Mouse (Mus musculus): Measurements from ENCODE around the gene Hsd11b2. TPM values are rescaled to one million over a fixed set of nuclear protein-coding genes. Genes with fewer than 3 reads are reported as not detected.

The Hsd11b2 gene
- 0.45 and 0.53 TPM in 2 replicates for polyA plus RNA-seq (2015; fragmentation: Nextera tagmentation; extraction: Ambion mirVana)

DNA sequence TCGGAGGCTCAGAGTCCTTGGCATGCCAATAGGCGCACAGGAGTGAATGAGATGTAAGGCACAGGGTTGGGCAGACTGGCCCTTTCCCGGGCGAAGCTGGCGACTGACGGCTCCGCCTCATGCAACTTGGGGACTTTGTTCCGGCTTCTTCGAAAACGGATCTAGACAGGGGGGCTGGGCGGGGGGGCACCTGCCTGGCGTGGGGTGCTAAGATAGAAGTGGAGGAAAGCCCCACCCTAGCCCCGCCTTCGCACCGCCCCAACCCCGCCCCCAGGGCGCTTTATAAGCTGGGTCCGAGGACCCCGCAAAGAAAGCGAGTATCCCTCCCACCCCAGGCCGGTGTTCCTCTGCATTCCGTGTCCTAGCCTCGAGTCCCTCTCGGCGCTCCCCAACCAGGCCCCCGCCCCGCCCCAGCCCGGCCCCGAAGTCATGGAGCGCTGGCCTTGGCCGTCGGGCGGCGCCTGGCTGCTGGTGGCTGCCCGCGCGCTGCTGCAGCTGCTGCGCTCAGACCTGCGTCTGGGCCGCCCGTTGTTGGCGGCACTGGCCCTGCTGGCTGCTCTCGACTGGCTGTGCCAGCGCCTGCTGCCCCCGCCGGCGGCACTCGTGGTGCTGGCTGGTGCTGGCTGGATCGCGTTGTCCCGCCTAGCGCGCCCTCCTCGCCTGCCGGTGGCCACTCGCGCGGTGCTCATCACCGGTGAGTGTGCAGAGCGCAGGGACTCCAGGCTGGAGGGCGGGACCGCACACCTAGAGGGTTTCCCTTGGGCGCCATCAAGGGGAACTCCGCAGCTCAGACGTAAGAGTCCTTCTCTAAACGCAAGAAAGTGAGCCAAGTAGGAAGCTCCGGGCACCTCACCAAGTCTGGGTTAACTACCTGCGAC lies at the start of gene Hsd11b2:
Gene Hsd11b2 (plus strand): TSS at position 320 of the 878 bp plus-strand sequence.

GRCm38 (mm10) chr8:105471314-105472015 lies 47.1 kb upstream of the Hsd11b2 start, which contains the start of gene Tppp3:
Gene Tppp3, minus strand, starts transcription at chr8:105471526.

GRCm38 (mm10) chr8:105496439-105497180 lies 21.9 kb upstream of the Hsd11b2 start, which contains the start of gene Zdhhc1:
Gene Zdhhc1, minus strand, starts transcription at chr8:105496902.

DNA sequence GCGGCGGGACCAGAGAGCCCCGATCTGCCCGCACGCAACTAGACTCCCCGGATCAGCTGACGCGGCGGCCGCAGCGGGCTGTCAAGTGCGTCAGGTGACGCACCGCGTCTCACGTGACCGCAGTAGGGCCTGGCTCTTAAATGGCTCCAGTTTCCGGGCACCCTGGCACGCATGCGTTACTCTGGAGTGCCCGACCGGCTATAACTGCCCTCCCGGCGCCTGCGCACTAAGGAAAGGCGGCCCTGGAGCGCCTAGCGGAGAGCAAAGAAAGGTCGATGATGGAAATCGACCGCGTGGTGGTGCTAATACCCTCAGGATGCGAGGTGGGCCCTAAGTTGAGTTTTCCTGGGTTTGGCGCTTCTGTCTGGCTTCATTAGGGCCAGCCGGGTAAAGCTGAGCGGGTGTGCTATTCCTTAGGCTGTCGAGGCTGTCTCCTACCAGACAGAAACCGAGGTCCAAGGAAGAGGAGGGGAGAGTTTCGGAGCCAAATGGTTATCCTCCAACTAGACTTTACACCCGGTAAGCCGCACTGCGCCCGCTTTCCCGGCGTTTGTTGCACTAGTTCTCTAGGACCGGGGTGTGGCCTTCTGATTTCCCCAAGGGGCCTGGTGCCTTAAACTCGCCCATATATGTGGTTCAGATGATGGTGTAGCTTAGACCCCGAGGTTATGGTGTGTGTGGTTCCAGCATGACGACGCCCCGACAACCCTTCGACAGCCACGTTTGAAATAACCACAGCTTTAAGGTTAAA lies 47.6 kb downstream of the Hsd11b2 start, which contains the start of gene Atp6v0d1:
Gene Atp6v0d1 (minus strand): TSS at position 96 of the 751 bp plus-strand sequence.

Other genes with a start within 250 kb of the Hsd11b2 start
- gene Hsf4, start 249.0 kb upstream of the Hsd11b2 start, polyA plus RNA-seq (2015; fragmentation: Nextera tagmentation; extraction: Ambion mirVana), result 1.2 and 1.9 TPM in 2 replicates
- gene Nol3, start 242.6 kb upstream of the Hsd11b2 start, polyA plus RNA-seq (2015; fragmentation: Nextera tagmentation; extraction: Ambion mirVana), result 9.1 and 9.4 TPM in 2 replicates
- 53.4 and 66.4 TPM in 2 replicates for gene 4931428F04Rik, start 228.9 kb upstream of the Hsd11b2 start, polyA plus RNA-seq (2015; fragmentation: Nextera tagmentation; extraction: Ambion mirVana)
- gene Exoc3l, start 222.7 kb upstream of the Hsd11b2 start, polyA plus RNA-seq (2015; fragmentation: Nextera tagmentation; extraction: Ambion mirVana), result 6.0 and 8.7 TPM in 2 replicates
- gene E2f4, start 221.1 kb upstream of the Hsd11b2 start, polyA plus RNA-seq (2015; fragmentation: Nextera tagmentation; extraction: Ambion mirVana), result 29.8 and 32.5 TPM in 2 replicates
- gene Elmo3, start 213.2 kb upstream of the Hsd11b2 start, polyA plus RNA-seq (2015; fragmentation: Nextera tagmentation; extraction: Ambion mirVana), result 0.76 and 1.2 TPM in 2 replicates
- 1.1 and 1.2 TPM in 2 replicates for gene Lrrc29, start 192.5 kb upstream of the Hsd11b2 start, polyA plus RNA-seq (2015; fragmentation: Nextera tagmentation; extraction: Ambion mirVana)
- gene Tmem208, start 192.4 kb upstream of the Hsd11b2 start, polyA plus RNA-seq (2015; fragmentation: Nextera tagmentation; extraction: Ambion mirVana), result 162 and 168 TPM in 2 replicates
- gene Fhod1, start 170.8 kb upstream of the Hsd11b2 start, polyA plus RNA-seq (2015; fragmentation: Nextera tagmentation; extraction: Ambion mirVana), result 0.65 and 1.3 TPM in 2 replicates
- 10.0 and 13.8 TPM in 2 replicates for gene Slc9a5, start 169.9 kb upstream of the Hsd11b2 start, polyA plus RNA-seq (2015; fragmentation: Nextera tagmentation; extraction: Ambion mirVana)
- 1.3 and 2.0 TPM in 2 replicates for gene Plekhg4, start 145.5 kb upstream of the Hsd11b2 start, polyA plus RNA-seq (2015; fragmentation: Nextera tagmentation; extraction: Ambion mirVana)
- not detected in 2 replicates for gene Kctd19, start 105.3 kb upstream of the Hsd11b2 start, polyA plus RNA-seq (2015; fragmentation: Nextera tagmentation; extraction: Ambion mirVana)
- gene Lrrc36, start 105.2 kb upstream of the Hsd11b2 start, polyA plus RNA-seq (2015; fragmentation: Nextera tagmentation; extraction: Ambion mirVana), result 0.53 and 0.54 TPM in 2 replicates
- 263 and 304 TPM in 2 replicates for gene Tppp3, start 47.2 kb upstream of the Hsd11b2 start, polyA plus RNA-seq (2015; fragmentation: Nextera tagmentation; extraction: Ambion mirVana)
- gene Zdhhc1, start 21.9 kb upstream of the Hsd11b2 start, polyA plus RNA-seq (2015; fragmentation: Nextera tagmentation; extraction: Ambion mirVana), result 33.4 and 36.8 TPM in 2 replicates
- gene Atp6v0d1, start 47.3 kb downstream of the Hsd11b2 start, polyA plus RNA-seq (2015; fragmentation: Nextera tagmentation; extraction: Ambion mirVana), result 272 and 303 TPM in 2 replicates
- gene Ripor1, start 86.5 kb downstream of the Hsd11b2 start, polyA plus RNA-seq (2015; fragmentation: Nextera tagmentation; extraction: Ambion mirVana), result 29.7 and 37.3 TPM in 2 replicates
- 75.4 and 85.3 TPM in 2 replicates for gene Ctcf, start 117.8 kb downstream of the Hsd11b2 start, polyA plus RNA-seq (2015; fragmentation: Nextera tagmentation; extraction: Ambion mirVana)
- 0.62 and 0.68 TPM in 2 replicates for gene Agrp, start 118.6 kb downstream of the Hsd11b2 start, polyA plus RNA-seq (2015; fragmentation: Nextera tagmentation; extraction: Ambion mirVana)
- 40.1 and 40.8 TPM in 2 replicates for gene Carmil2, start 167.5 kb downstream of the Hsd11b2 start, polyA plus RNA-seq (2015; fragmentation: Nextera tagmentation; extraction: Ambion mirVana)
- 68.4 and 74.5 TPM in 2 replicates for gene Acd, start 182.3 kb downstream of the Hsd11b2 start, polyA plus RNA-seq (2015; fragmentation: Nextera tagmentation; extraction: Ambion mirVana)
- 74.7 and 80.3 TPM in 2 replicates for gene Pard6a, start 182.4 kb downstream of the Hsd11b2 start, polyA plus RNA-seq (2015; fragmentation: Nextera tagmentation; extraction: Ambion mirVana)
- 0.28 TPM in 1 of 2 replicates, not detected in the other for gene 4933405L10Rik, start 188.9 kb downstream of the Hsd11b2 start, polyA plus RNA-seq (2015; fragmentation: Nextera tagmentation; extraction: Ambion mirVana)
- gene Enkd1, start 189.5 kb downstream of the Hsd11b2 start, polyA plus RNA-seq (2015; fragmentation: Nextera tagmentation; extraction: Ambion mirVana), result 18.7 and 20.6 TPM in 2 replicates
- 43.2 and 48.6 TPM in 2 replicates for gene Gfod2, start 239.9 kb downstream of the Hsd11b2 start, polyA plus RNA-seq (2015; fragmentation: Nextera tagmentation; extraction: Ambion mirVana)